8 mouse cellular contexts compared by ENCODE assay signal in genomic region chr12:108953838-108954237, GRCm38 (mm10). TPM values are rescaled to one million over a fixed set of nuclear protein-coding genes. Genes with fewer than 3 reads are reported as not detected.
A peak's percentile ranks its signal among the peaks of the same experiment; 100 is the strongest.
DNase-seq lines count a peak whose midpoint lies in the region; ATAC-seq lines count a peak whose summit lies in the region.

No protein-coding gene starts in this region.

- 0 out of 2 replicates have a peak overlapping the region, but pooled peaks have one; percentile 15 for H3K27ac ChIP-seq in forebrain, embryonic 11.5 days (ENCODE audit: low read depth, low read length)
- no peak overlapping the region for H3K27ac ChIP-seq in kidney, embryonic 16.5 days (ENCODE audit: low read length)
- H3K27ac ChIP-seq in neural tube, embryonic 14.5 days (ENCODE audit: low read depth, low read length), result no peak overlapping the region

- no peak overlapping the region for H3K9ac ChIP-seq in forebrain, embryonic 11.5 days (ENCODE audit: low read length)
- no peak overlapping the region for H3K9ac ChIP-seq in kidney, embryonic 16.5 days (replicated peaks; ENCODE audit: low read length)
- no peak overlapping the region for H3K9ac ChIP-seq in neural tube, embryonic 14.5 days (replicated peaks; ENCODE audit: low read depth, low read length)

- no peaks in the 10 kb centered on the region for H3K36me3 ChIP-seq in forebrain, embryonic 11.5 days (ENCODE audit: control insufficient read depth, insufficient read depth, low read length)
- H3K36me3 ChIP-seq in kidney, embryonic 16.5 days (ENCODE audit: insufficient read depth, low read length), result no peaks in the 10 kb centered on the region
- no peaks in the 10 kb centered on the region for H3K36me3 ChIP-seq in neural tube, embryonic 14.5 days (ENCODE audit: control insufficient read depth, insufficient read depth, low read length)

- H3K27me3 ChIP-seq in forebrain, embryonic 11.5 days (ENCODE audit: control insufficient read depth, insufficient read depth, low read length), result no peaks in the 10 kb centered on the region
- peaks cover 13% of the 10 kb centered on the region; the same call in 1 of the 2 replicates for H3K27me3 ChIP-seq in kidney, embryonic 16.5 days (ENCODE audit: insufficient read depth, low read length)
- no peaks in the 10 kb centered on the region for H3K27me3 ChIP-seq in neural tube, embryonic 14.5 days (ENCODE audit: control insufficient read depth, insufficient read depth, low read length)

- peak; percentile 34 to 56 for DNase-seq in layer of hippocampus, postnatal 10 days (ENCODE audit: low spot score in 2 of 2)
- no peak for DNase-seq in layer of hippocampus, postnatal 36 days
- peak; percentile 40 to 44 for DNase-seq in cerebellum, postnatal 10 days
- peak; percentile 71 for DNase-seq in forebrain, embryonic 11.5 days (ENCODE audit: low spot score)
- DNase-seq in urinary bladder, postnatal 10 days (ENCODE audit: low spot score), result no peak

- peak; percentile 76 for ATAC-seq in forebrain, embryonic 11.5 days (replicated peaks; ENCODE audit: low FRiP score)
- peak; percentile 80 for ATAC-seq in kidney, embryonic 16.5 days (ENCODE audit: low FRiP score, low TSS enrichment)
- peak; percentile 62; the same call in 1 of the 2 replicates for ATAC-seq in neural tube, embryonic 14.5 days (ENCODE audit: low read depth)
- no peak for ATAC-seq in granulocyte monocyte progenitor cell, adult 5-6 weeks (replicated peaks; ENCODE audit: poor library complexity, severe bottlenecking)

- H3K4me2 ChIP-seq in forebrain, embryonic 11.5 days (ENCODE audit: low read depth, low read length, severe bottlenecking), result no peak overlapping the region
- H3K4me2 ChIP-seq in kidney, embryonic 16.5 days (replicated peaks; ENCODE audit: low read depth, low read length), result no peak overlapping the region
- no peak overlapping the region for H3K4me2 ChIP-seq in neural tube, embryonic 14.5 days (ENCODE audit: low read depth, low read length)

- H3K4me1 ChIP-seq in forebrain, embryonic 11.5 days (replicated peaks; ENCODE audit: control insufficient read depth, insufficient read depth, low read length), result peaks cover 21% of the 10 kb centered on the region
- H3K4me1 ChIP-seq in kidney, embryonic 16.5 days (ENCODE audit: insufficient read depth, low read length), result peaks cover 21% of the 10 kb centered on the region; the same call in 1 of the 2 replicates
- H3K4me1 ChIP-seq in neural tube, embryonic 14.5 days (ENCODE audit: control insufficient read depth, insufficient read depth, low read length), result peaks cover 30% of the 10 kb centered on the region

- H3K4me3 ChIP-seq in forebrain, embryonic 11.5 days (ENCODE audit: low read depth, low read length), result no peak overlapping the region
- no peak overlapping the region for H3K4me3 ChIP-seq in kidney, embryonic 16.5 days (ENCODE audit: low read length)
- H3K4me3 ChIP-seq in neural tube, embryonic 14.5 days (ENCODE audit: low read depth, low read length), result no peak overlapping the region

- WGBS in forebrain, embryonic 11.5 days, result 10% methylated on average over 6 of the region's 6 CpGs
- 11% methylated on average over 6 of the region's 6 CpGs for WGBS in kidney, embryonic 16.5 days
- 5% methylated on average over 6 of the region's 6 CpGs for WGBS in neural tube, embryonic 14.5 days

- no peaks in the 10 kb centered on the region for H3K9me3 ChIP-seq in forebrain, embryonic 11.5 days (ENCODE audit: control insufficient read depth, low read length)
- no peaks in the 10 kb centered on the region for H3K9me3 ChIP-seq in kidney, embryonic 16.5 days (ENCODE audit: low read length)
- no peaks in the 10 kb centered on the region for H3K9me3 ChIP-seq in neural tube, embryonic 14.5 days (ENCODE audit: control insufficient read depth, low read length)

RNA-seq across cellular contexts. Expression of gene Wars, which starts 59.9 kb away (rescaled TPM):
- total RNA-seq in layer of hippocampus, postnatal 10 days (2021), result 10 to 100 TPM; 82.9 to 91.9 TPM
- total RNA-seq in layer of hippocampus, postnatal 36 days (2021), result 10 to 100 TPM; 83.6 to 85.6 TPM
- 140 and 142 TPM in 2 replicates for polyA plus RNA-seq in forebrain, embryonic 11.5 days (2014; fragmentation: Nextera tagmentation; extraction: Ambion mirVana)
- 94.6 and 98.5 TPM in 2 replicates for polyA plus RNA-seq in kidney, embryonic 16.5 days (2015; fragmentation: Nextera tagmentation; extraction: Ambion mirVana)
- 102 and 110 TPM in 2 replicates for polyA plus RNA-seq in neural tube, embryonic 14.5 days (2014; fragmentation: Nextera tagmentation; extraction: Ambion mirVana)
- total RNA-seq in granulocyte monocyte progenitor cell, adult 5-6 weeks (2014; fragmentation: Nextera tagmentation), result 27.5 and 42.9 TPM in 2 replicates
- 65.5 and 69.5 TPM in 2 replicates for total RNA-seq in granulocyte monocyte progenitor cell, adult 5-6 weeks (2017)

Comparison
In these comparisons a context has a peak if more than half of its experiments do, and no peak if none do; other contexts are left out.
1. DNase-seq: peak in layer of hippocampus, postnatal 10 days (2 of 2), cerebellum, postnatal 10 days (2 of 2) and forebrain, embryonic 11.5 days (single experiment); none in layer of hippocampus, postnatal 36 days (0 of 2) and urinary bladder, postnatal 10 days (single experiment).